Mouse (Mus musculus) ES-Bruce4 (cell line): Measurements from ENCODE around the gene Lmnb2.

Experiments
- CTCF ChIP-seq: IDR thresholded peaks from one replicate; pipeline ENCODE4 v1.8.1; 2011; ENCODE audit warnings: low read depth, low read length
- POLR2A ChIP-seq: IDR thresholded peaks from one replicate; pipeline ENCODE4 v1.8.1; 2011; ENCODE audit warnings: low read length; ENCODE audit not compliant: insufficient read depth

- TF ChIP-seq CTCF (no peak), POLR2A (no peak)
Observed at GRCm38 (mm10) chr10:80915736-80916135, 2.3 kb downstream of the Lmnb2 start.
